Mouse (Mus musculus): Measurements from ENCODE around the gene Spink4. TPM values are rescaled to one million over a fixed set of nuclear protein-coding genes. Genes with fewer than 3 reads are reported as not detected.

Gene Spink4
- polyA plus RNA-seq, 1 experiment from 2014 or later = not detected

Other genes starting within 250 kb of the Spink4 start
- 41.4 and 44.8 TPM in 2 replicates for gene Aptx, start 216.9 kb upstream of the Spink4 start, polyA plus RNA-seq (2015; fragmentation: Nextera tagmentation; extraction: Ambion mirVana)
- gene Dnaja1, start 197.9 kb upstream of the Spink4 start, polyA plus RNA-seq (2015; fragmentation: Nextera tagmentation; extraction: Ambion mirVana) = 625 and 673 TPM in 2 replicates
- 119 and 120 TPM in 2 replicates for gene Smu1, start 162.1 kb upstream of the Spink4 start, polyA plus RNA-seq (2015; fragmentation: Nextera tagmentation; extraction: Ambion mirVana)
- gene B4galt1, start 66.0 kb upstream of the Spink4 start, polyA plus RNA-seq (2015; fragmentation: Nextera tagmentation; extraction: Ambion mirVana) = 6.6 and 9.3 TPM in 2 replicates
- gene Bag1, start 28.2 kb downstream of the Spink4 start, polyA plus RNA-seq (2015; fragmentation: Nextera tagmentation; extraction: Ambion mirVana) = 182 and 191 TPM in 2 replicates
- 147 TPM in 2 replicates for gene Chmp5, start 28.4 kb downstream of the Spink4 start, polyA plus RNA-seq (2015; fragmentation: Nextera tagmentation; extraction: Ambion mirVana)
- gene Nfx1, start 50.9 kb downstream of the Spink4 start, polyA plus RNA-seq (2015; fragmentation: Nextera tagmentation; extraction: Ambion mirVana) = 87.5 and 102 TPM in 2 replicates
- 0.07 TPM in 1 of 2 replicates, not detected in the other for gene Aqp7, start 128.1 kb downstream of the Spink4 start, polyA plus RNA-seq (2015; fragmentation: Nextera tagmentation; extraction: Ambion mirVana)
- gene Aqp3, start 178.1 kb downstream of the Spink4 start, polyA plus RNA-seq (2015; fragmentation: Nextera tagmentation; extraction: Ambion mirVana) = 0.16 TPM in 1 of 2 replicates, not detected in the other
- 37.1 and 47.9 TPM in 2 replicates for gene Nol6, start 204.4 kb downstream of the Spink4 start, polyA plus RNA-seq (2015; fragmentation: Nextera tagmentation; extraction: Ambion mirVana)
- 42.7 and 54.3 TPM in 2 replicates for gene Ube2r2, start 215.7 kb downstream of the Spink4 start, polyA plus RNA-seq (2015; fragmentation: Nextera tagmentation; extraction: Ambion mirVana)

Data from hindbrain, embryonic 16.5 days (tissue).